Mouse (Mus musculus): ENCODE measurements around the gene Crispld2. TPM values are rescaled to one million over a fixed set of nuclear protein-coding genes. Genes with fewer than 3 reads are reported as not detected.
A peak's percentile ranks its signal among the peaks of the same experiment; 100 is the strongest.

Crispld2 gene
- total RNA-seq, 2 experiments from 2014 or later = 21.7 to 25.7 TPM

DNA sequence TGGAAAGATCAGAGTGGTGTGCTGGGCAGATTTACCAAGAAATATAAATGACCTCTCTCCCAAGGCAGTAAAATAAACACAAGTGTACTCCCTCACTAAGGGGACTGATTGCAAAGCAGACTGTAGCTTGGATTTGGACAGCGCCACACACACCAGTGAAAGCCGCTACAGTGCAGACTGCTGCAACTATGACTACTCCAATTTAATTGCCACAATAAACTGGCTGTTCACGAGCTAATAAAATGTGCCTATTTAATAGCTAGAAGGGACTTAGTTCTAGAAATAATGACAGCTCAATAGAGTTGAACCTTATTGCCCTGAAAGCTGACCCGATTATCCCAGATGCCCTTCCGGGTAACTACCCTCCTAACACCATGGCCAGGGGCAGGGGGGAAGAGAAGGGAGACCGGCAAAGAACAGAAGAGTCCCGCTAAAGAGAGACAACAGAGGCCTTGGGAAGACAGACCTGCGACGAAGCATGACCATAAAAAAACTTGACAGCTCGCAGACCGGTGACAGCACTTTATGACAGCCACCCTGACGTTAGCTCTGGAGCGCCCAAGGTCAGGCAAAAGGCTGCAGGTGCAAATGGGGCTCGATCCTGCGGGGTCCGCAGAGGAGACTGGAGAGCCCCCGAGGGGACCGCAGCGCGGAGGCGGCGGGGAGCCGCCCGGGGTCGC, 108.3 kb downstream of the Crispld2 start:
- intact Hi-C loops (cut with DNase I) = no loop called here
- no peak for DNase-seq (ENCODE audit: low spot score)

DNA sequence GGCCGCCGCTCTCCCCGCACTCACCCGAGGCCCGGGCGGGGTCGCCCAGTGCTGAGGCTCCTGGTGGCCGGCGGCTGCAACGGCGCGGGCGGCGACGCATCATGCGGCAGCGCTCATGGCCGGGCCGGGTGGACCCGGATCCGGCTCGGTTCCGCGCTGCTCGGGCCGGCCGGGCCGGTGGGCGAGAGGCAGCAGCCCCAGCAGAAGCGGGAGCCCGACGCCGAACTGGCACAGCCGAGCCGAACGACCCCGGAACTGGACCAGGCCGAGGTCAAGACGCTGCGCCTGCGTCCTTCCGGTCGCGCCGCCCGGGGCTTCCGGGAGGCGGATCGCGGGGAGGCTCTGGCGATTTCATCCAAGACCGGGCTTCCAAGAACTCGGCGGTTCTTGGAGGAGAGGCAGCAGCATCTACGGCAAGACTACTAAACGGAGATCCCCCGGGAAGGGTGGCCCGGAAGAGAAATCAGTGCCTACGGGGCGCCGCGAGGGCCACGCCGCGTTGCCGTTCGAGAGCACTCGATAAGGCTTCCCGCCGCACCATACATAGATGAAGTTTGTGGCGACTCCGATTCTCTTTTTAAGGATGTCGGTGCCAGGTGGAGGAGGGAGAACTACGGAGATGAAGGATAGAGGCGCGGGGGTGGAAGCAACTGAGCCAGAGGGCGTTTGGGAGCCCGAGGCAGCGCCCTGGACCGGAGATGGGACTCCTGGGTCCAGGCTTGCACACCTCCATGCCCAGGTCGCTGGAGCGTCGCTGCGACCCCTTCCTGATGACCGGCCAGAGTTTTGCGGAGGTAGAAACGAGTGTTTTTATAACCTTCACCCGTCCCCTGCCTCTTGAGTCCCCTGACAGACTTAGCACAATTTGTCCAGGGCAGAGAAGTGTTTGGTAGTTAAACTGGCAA, 109.1 kb downstream of the Crispld2 start, which contains the start of gene Zdhhc7:
Zdhhc7 (minus strand) TSS at position 415 of the 905 bp plus-strand sequence.
- peak; percentile 79 for DNase-seq (ENCODE audit: low spot score)
- intact Hi-C loops (cut with DNase I) = no loop called here

Other genes with a start within 250 kb of the Crispld2 start
- gene Tldc1, start 214.0 kb upstream of the Crispld2 start, total RNA-seq (2021) = 10 to 100 TPM; 10.5 to 12.4 TPM
- gene Cotl1, start 151.9 kb upstream of the Crispld2 start, total RNA-seq (2021) = 10 to 100 TPM; 17.3 to 20.2 TPM
- 1 to 10 TPM; 2.3 to 3.3 TPM for gene Klhl36, start 130.2 kb upstream of the Crispld2 start, total RNA-seq (2021)
- gene Usp10, start 82.1 kb upstream of the Crispld2 start, total RNA-seq (2021) = 10 to 100 TPM; 44.4 to 44.8 TPM
- gene Gm20388, start 81.6 kb upstream of the Crispld2 start, total RNA-seq (2021) = 1 to 10 TPM in 1 of 2 experiments, not detected in 1; 2.7 TPM
- gene Zdhhc7, start 109.0 kb downstream of the Crispld2 start, total RNA-seq (2021) = 10 to 100 TPM; 35.4 to 36.4 TPM
- 10 to 100 TPM; 11.5 to 16.7 TPM for gene 6430548M08Rik, start 121.7 kb downstream of the Crispld2 start, total RNA-seq (2021)
- not detected for gene Fam92b, start 185.0 kb downstream of the Crispld2 start, total RNA-seq (2021)
- gene Gse1, start 236.0 kb downstream of the Crispld2 start, total RNA-seq (2021) = 10 to 100 TPM; 20.1 to 25.9 TPM

All from heart, postnatal 25 days (tissue).